8 mouse cellular contexts compared by ENCODE assay signal in genomic region chr11:24099886-24100293, GRCm38 (mm10). TPM values are rescaled to one million over a fixed set of nuclear protein-coding genes. Genes with fewer than 3 reads are reported as not detected.
DNase-seq lines count a peak whose midpoint lies in the region; ATAC-seq and TF ChIP-seq lines count a peak whose summit lies in the region.

No protein-coding gene starts in this region.

- H3K27me3 ChIP-seq in heart, embryonic 12.5 days (replicated peaks): no peaks in the 10 kb centered on the region
- no peaks in the 10 kb centered on the region for H3K27me3 ChIP-seq in hindbrain, embryonic 16.5 days (replicated peaks; ENCODE audit: control insufficient read depth, insufficient read depth, low read length)
- no peaks in the 10 kb centered on the region for H3K27me3 ChIP-seq in liver, postnatal 0 days (ENCODE audit: insufficient read depth, low read length)

- ATAC-seq in heart, embryonic 12.5 days (ENCODE audit: insufficient number of reproducible peaks, low FRiP score): peak; percentile 59; the same call in 1 of the 2 replicates
- ATAC-seq in hindbrain, embryonic 16.5 days: peak; percentile 31
- ATAC-seq in liver, postnatal 0 days: peak; percentile 70
- no peak for ATAC-seq in CD4-positive, CD25-positive, alpha-beta regulatory T cell, adult 4 months

- no peak overlapping the region for H3K9ac ChIP-seq in heart, embryonic 12.5 days
- H3K9ac ChIP-seq in hindbrain, embryonic 16.5 days (ENCODE audit: low read depth, low read length): no peak overlapping the region
- H3K9ac ChIP-seq in liver, postnatal 0 days (replicated peaks): no peak overlapping the region

- no peak for TF ChIP-seq EP300 in liver, postnatal 0 days (IDR thresholded peaks at IDR 0.05; ENCODE audit: low read depth)

- peak overlapping the region; percentile 73 for H3K27ac ChIP-seq in heart, embryonic 12.5 days (ENCODE audit: poor library complexity, severe bottlenecking)
- no peak overlapping the region for H3K27ac ChIP-seq in hindbrain, embryonic 16.5 days (ENCODE audit: low read depth, low read length)
- H3K27ac ChIP-seq in liver, postnatal 0 days (ENCODE audit: low read depth): peak overlapping the region; percentile 31

- no peak for DNase-seq in heart, postnatal 25 days (ENCODE audit: low spot score)
- peak; percentile 51 for DNase-seq in embryo, embryonic 11.5 days (ENCODE audit: low read depth, low spot score)
- DNase-seq in liver, postnatal 0 days: peak; percentile 68
- no peak for DNase-seq in urinary bladder, postnatal 36 days (ENCODE audit: low spot score in 2 of 2)
- DNase-seq in layer of hippocampus, postnatal 36 days: no peak

- no peaks in the 10 kb centered on the region for H3K36me3 ChIP-seq in heart, embryonic 12.5 days
- H3K36me3 ChIP-seq in hindbrain, embryonic 16.5 days (ENCODE audit: control insufficient read depth, insufficient read depth, low read length): no peaks in the 10 kb centered on the region
- no peaks in the 10 kb centered on the region for H3K36me3 ChIP-seq in liver, postnatal 0 days (replicated peaks; ENCODE audit: insufficient read depth, low read length)

- no peak for TF ChIP-seq CTCF in liver, postnatal 0 days (IDR thresholded peaks at IDR 0.05; ENCODE audit: low read depth)

- peaks cover 55% of the 10 kb centered on the region for H3K4me1 ChIP-seq in heart, embryonic 12.5 days (replicated peaks)
- peaks cover 43% of the 10 kb centered on the region for H3K4me1 ChIP-seq in hindbrain, embryonic 16.5 days (ENCODE audit: control insufficient read depth, insufficient read depth, low read depth, low read length)
- H3K4me1 ChIP-seq in liver, postnatal 0 days (ENCODE audit: insufficient read depth): peaks cover 20% of the 10 kb centered on the region

- peak overlapping the region; percentile 11 for H3K4me2 ChIP-seq in heart, embryonic 12.5 days
- peak overlapping the region; percentile 39 for H3K4me2 ChIP-seq in hindbrain, embryonic 16.5 days (ENCODE audit: low read length)
- peak overlapping the region; percentile 42 for H3K4me2 ChIP-seq in liver, postnatal 0 days (ENCODE audit: low read depth, low read length)

- 35% methylated on average over 5 of the region's 7 CpGs for WGBS in heart, embryonic 12.5 days
- 5% methylated on average over 6 of the region's 7 CpGs for WGBS in hindbrain, embryonic 16.5 days
- WGBS in liver, postnatal 0 days (ENCODE audit: insufficient replicate concordance): 22% methylated on average over 7 of the region's 7 CpGs

- no peak overlapping the region for H3K4me3 ChIP-seq in heart, embryonic 12.5 days
- H3K4me3 ChIP-seq in hindbrain, embryonic 16.5 days (ENCODE audit: low read length): no peak overlapping the region
- H3K4me3 ChIP-seq in liver, postnatal 0 days (ENCODE audit: low read depth, low read length): no peak overlapping the region

- intact Hi-C loops in heart, postnatal 25 days (cut with DNase I): no loop called here

- no peaks in the 10 kb centered on the region for H3K9me3 ChIP-seq in heart, embryonic 12.5 days (replicated peaks)
- no peaks in the 10 kb centered on the region for H3K9me3 ChIP-seq in hindbrain, embryonic 16.5 days (ENCODE audit: control insufficient read depth, low read length)
- no peaks in the 10 kb centered on the region for H3K9me3 ChIP-seq in liver, postnatal 0 days (ENCODE audit: low read length)

RNA-seq across cellular contexts. Expression of gene Bcl11a, which starts 22.0 kb away (rescaled TPM):
- polyA plus RNA-seq in heart, embryonic 12.5 days (2016; fragmentation: Nextera tagmentation; extraction: Ambion mirVana): 18.1 and 19.3 TPM in 2 replicates
- 1 to 10 TPM; 4.2 to 4.7 TPM for total RNA-seq in heart, postnatal 25 days (2021)
- 97.9 and 105 TPM in 2 replicates for polyA plus RNA-seq in hindbrain, embryonic 16.5 days (2015; fragmentation: Nextera tagmentation; extraction: Ambion mirVana)
- polyA plus RNA-seq in liver, postnatal 0 days (2015; fragmentation: Nextera tagmentation; extraction: Ambion mirVana): 6.6 and 10.3 TPM in 2 replicates
- under 1 TPM; 0.23 to 0.79 TPM for polyA plus RNA-seq in CD4-positive, CD25-positive, alpha-beta regulatory T cell, adult 4 months (2017; shearing (Covaris generic))
- total RNA-seq in layer of hippocampus, postnatal 36 days (2021): 100 to 1,000 TPM; 112 to 113 TPM

RNA-seq across cellular contexts. Expression of gene A830031A19Rik, which starts 25.0 kb away (rescaled TPM):
- polyA plus RNA-seq in heart, embryonic 12.5 days (2016; fragmentation: Nextera tagmentation; extraction: Ambion mirVana): not detected in 2 replicates
- total RNA-seq in heart, postnatal 25 days (2021): not detected
- polyA plus RNA-seq in hindbrain, embryonic 16.5 days (2015; fragmentation: Nextera tagmentation; extraction: Ambion mirVana): 0.21 TPM in 1 of 2 replicates, not detected in the other
- not detected in 2 replicates for polyA plus RNA-seq in liver, postnatal 0 days (2015; fragmentation: Nextera tagmentation; extraction: Ambion mirVana)
- not detected for polyA plus RNA-seq in CD4-positive, CD25-positive, alpha-beta regulatory T cell, adult 4 months (2017; shearing (Covaris generic))
- 1 to 10 TPM; 1.4 to 1.6 TPM for total RNA-seq in layer of hippocampus, postnatal 36 days (2021)

Comparison
In these comparisons a context has a peak if more than half of its experiments do, and no peak if none do; other contexts are left out.
1. DNase-seq: peak in embryo, embryonic 11.5 days (single experiment) and liver, postnatal 0 days (single experiment); none in heart, postnatal 25 days (single experiment), urinary bladder, postnatal 36 days (0 of 2) and layer of hippocampus, postnatal 36 days (0 of 2).
2. Peak in every context shown above with its lines, with median percentiles within 50 percentile points of each other: H3K4me2 ChIP-seq.